Mouse (Mus musculus) forebrain, postnatal 0 days (tissue): ENCODE data around the gene Lmna. TPM values are rescaled to one million over a fixed set of nuclear protein-coding genes. Genes with fewer than 3 reads are reported as not detected.

Experiments
- ATAC-seq: fragments of 200-750 bp; cut with Nextera tagmentation; 2 replicates; pipeline ENCODE4 v1.8.0; 2017; ENCODE audit warnings: mild to moderate bottlenecking, moderate library complexity
- DNase-seq: peaks from one replicate; pipeline ENCODE4 v3.0.0-alpha.2; 2015
- H3K27ac ChIP-seq: fragments of 300-500 bp; sonication (generic); 2 replicates; pipeline ENCODE4 v1.5.1; 2014; ENCODE audit warnings: low read depth, mild to moderate bottlenecking, antibody characterized with exemption, low read length, moderate library complexity, mixed read lengths
- H3K27me3 ChIP-seq: fragments of 300-500 bp; sonication (generic); 2 replicates; pipeline ENCODE4 v1.6.1; 2014; ENCODE audit warnings: mild to moderate bottlenecking, low read length, mixed read lengths; ENCODE audit not compliant: insufficient read depth
- H3K36me3 ChIP-seq: fragments of 300-500 bp; sonication (generic); 2 replicates; pipeline ENCODE4 v1.6.1; 2014; ENCODE audit warnings: mild to moderate bottlenecking, moderate library complexity; ENCODE audit not compliant: insufficient read depth
- H3K4me1 ChIP-seq: fragments of 300-500 bp; sonication (generic); 2 replicates; pipeline ENCODE4 v1.6.1; 2014; ENCODE audit warnings: antibody characterized with exemption; ENCODE audit not compliant: insufficient read depth
- H3K4me2 ChIP-seq: fragments of 300-500 bp; sonication (generic); 2 replicates; pipeline ENCODE4 v1.6.1; 2014; ENCODE audit warnings: low read depth, mild to moderate bottlenecking, moderate library complexity
- H3K4me3 ChIP-seq: fragments of 300-500 bp; sonication (generic); 2 replicates; pipeline ENCODE4 v1.5.1; 2014; ENCODE audit warnings: low read depth, low read length, mixed read lengths
- H3K9ac ChIP-seq: fragments of 300-500 bp; sonication (generic); 2 replicates; pipeline ENCODE4 v1.6.1; 2014; ENCODE audit warnings: mild to moderate bottlenecking
- H3K9me3 ChIP-seq: fragments of 300-500 bp; sonication (generic); 2 replicates; pipeline ENCODE4 v1.6.1; 2016; ENCODE audit warnings: low read length
- CTCF ChIP-seq: sonication (generic); IDR thresholded peaks from 2 replicates; pipeline ENCODE4 v1.5.1; 2016; ENCODE audit warnings: antibody characterized with exemption, control low read depth, low read depth
- WGBS: fragments of 180-500 bp; shearing (Covaris S2); extraction: QIAGEN DNeasy Blood & Tissue Kit; methylation state at CpG from one replicate; pipeline ENCODE4 v1.1.7; 2014; 5-methylcytosine and 5-hydroxymethylcytosine counted together
- polyA plus RNA-seq: library from polyadenylated mRNA; unstranded; fragments of >200 nt; fragmentation: Nextera tagmentation; extraction: Ambion mirVana; gene quantifications from 2 replicates; pipeline ENCODE4 v1.2.1, GENCODE M21; 2015
- total RNA-seq: library from RNA; depleted of rRNA; stranded (reverse); fragments of >200 nt; gene quantifications from 2 replicates; pipeline ENCODE4 v1.2.3, GENCODE M21; 2014

Gene Lmna
- total and polyA plus RNA-seq, 2 experiments from 2014 or later: 51.4 to 71.3 TPM

- H3K36me3 ChIP-seq: peaks cover 11% of the 10 kb centered on the region; the same call in 1 of the 2 replicates
- TF ChIP-seq CTCF: no peak
- H3K4me3 ChIP-seq: no peak overlapping the region
These were observed 18.9 kb upstream of the Lmna start for GRCm38 (mm10) chr3:88528646-88529045.

GRCm38 (mm10) chr3:88527565-88527964 lies 17.8 kb upstream of the Lmna start:
- ATAC-seq (no peak), DNase-seq (no peak)
- Histone ChIP-seq H3K36me3 (peaks cover 16% of the 10 kb centered on the region; the same call in 1 of the 2 replicates), H3K27ac (peak overlapping the region; percentile 15; the same call in 1 of the 2 replicates), H3K9ac (peak overlapping the region; percentile 33; the same call in 1 of the 2 replicates), H3K27me3 (no peaks in the 10 kb centered on the region), H3K4me1 (peaks cover 27% of the 10 kb centered on the region), H3K4me2 (peak overlapping the region; percentile 27; the same call in 1 of the 2 replicates), H3K4me3 (no peak overlapping the region), H3K9me3 (no peaks in the 10 kb centered on the region)
- TF ChIP-seq CTCF: no peak
- 34% methylated on average over 8 of the region's 8 CpGs for WGBS

More at GRCm38 (mm10) chr3:88528646-88529045, 18.9 kb upstream of the Lmna start:
- Histone ChIP-seq H3K4me2 (peak overlapping the region; percentile 78; the same call in 1 of the 2 replicates), H3K27ac (no peak overlapping the region), H3K27me3 (no peaks in the 10 kb centered on the region), H3K9me3 (no peaks in the 10 kb centered on the region), H3K9ac (peak overlapping the region; percentile 100; the same call in 1 of the 2 replicates), H3K4me1 (peaks cover 27% of the 10 kb centered on the region)
- 74% methylated on average over 11 of the region's 11 CpGs for WGBS
- ATAC-seq: no peak
- DNase-seq: no peak

- Histone ChIP-seq H3K9me3 (no peaks in the 10 kb centered on the region), H3K36me3 (peaks cover 16% of the 10 kb centered on the region; the same call in 1 of the 2 replicates), H3K4me2 (peak overlapping the region; percentile 22; the same call in 1 of the 2 replicates), H3K27me3 (no peaks in the 10 kb centered on the region), H3K27ac (no peak overlapping the region), H3K4me3 (no peak overlapping the region), H3K4me1 (peaks cover 27% of the 10 kb centered on the region), H3K9ac (no peak overlapping the region)
- peak; percentile 89 for ATAC-seq
- peak; percentile 92 for DNase-seq
- 29% methylated on average over 17 of the region's 17 CpGs for WGBS
- peak; percentile 99 for TF ChIP-seq CTCF
These were observed 16.7 kb upstream of the Lmna start for GRCm38 (mm10) chr3:88526157-88527131.

- H3K36me3 ChIP-seq: peaks cover 16% of the 10 kb centered on the region; the same call in 1 of the 2 replicates
- 85% methylated on average over 5 of the region's 5 CpGs for WGBS
- ATAC-seq (no peak), DNase-seq (no peak)
- no peak overlapping the region for H3K27ac ChIP-seq
- no peak overlapping the region for H3K4me2 ChIP-seq
- no peak overlapping the region for H3K4me3 ChIP-seq
- H3K9me3 ChIP-seq: no peaks in the 10 kb centered on the region
- H3K4me1 ChIP-seq: peaks cover 21% of the 10 kb centered on the region
- no peaks in the 10 kb centered on the region for H3K27me3 ChIP-seq
- peak; percentile 19; the same call in 1 of the 2 replicates for TF ChIP-seq CTCF
- H3K9ac ChIP-seq: no peak overlapping the region
These were observed 15.3 kb upstream of the Lmna start for GRCm38 (mm10) chr3:88525021-88525420.

GRCm38 (mm10) chr3:88523027-88523426 lies 13.3 kb upstream of the Lmna start:
- no peak for ATAC-seq
- DNase-seq: no peak

GRCm38 (mm10) chr3:88521803-88522331 lies 12.1 kb upstream of the Lmna start:
- WGBS: 29% methylated on average over 9 of the region's 9 CpGs
- H3K4me1 ChIP-seq: no peaks in the 10 kb centered on the region
- H3K27me3 ChIP-seq: no peaks in the 10 kb centered on the region
- H3K9ac ChIP-seq: no peak overlapping the region
- H3K27ac ChIP-seq: no peak overlapping the region
- DNase-seq (peak; percentile 71), ATAC-seq (peak; percentile 40; the same call in 1 of the 2 replicates)
- no peaks in the 10 kb centered on the region for H3K9me3 ChIP-seq
- TF ChIP-seq CTCF: peak; percentile 91
- peaks cover 16% of the 10 kb centered on the region; the same call in 1 of the 2 replicates for H3K36me3 ChIP-seq
- H3K4me2 ChIP-seq: no peak overlapping the region
- H3K4me3 ChIP-seq: no peak overlapping the region

More at GRCm38 (mm10) chr3:88523027-88523426, 13.3 kb upstream of the Lmna start:
- H3K36me3 ChIP-seq: peaks cover 16% of the 10 kb centered on the region; the same call in 1 of the 2 replicates
- no peaks in the 10 kb centered on the region for H3K9me3 ChIP-seq
- H3K4me2 ChIP-seq: no peak overlapping the region
- H3K9ac ChIP-seq: no peak overlapping the region
- no peak overlapping the region for H3K4me3 ChIP-seq
- 90% methylated on average over 8 of the region's 8 CpGs for WGBS
- H3K4me1 ChIP-seq: peaks cover 7% of the 10 kb centered on the region
- H3K27me3 ChIP-seq: no peaks in the 10 kb centered on the region
- TF ChIP-seq CTCF: no peak
- no peak overlapping the region for H3K27ac ChIP-seq

- Histone ChIP-seq H3K4me1 (no peaks in the 10 kb centered on the region), H3K27me3 (no peaks in the 10 kb centered on the region), H3K27ac (no peak overlapping the region), H3K9me3 (no peaks in the 10 kb centered on the region), H3K9ac (no peak overlapping the region), H3K4me2 (no peak overlapping the region), H3K4me3 (no peak overlapping the region), H3K36me3 (peaks cover 16% of the 10 kb centered on the region; the same call in 1 of the 2 replicates)
- 87% methylated on average over 6 of the region's 6 CpGs for WGBS
- no peak for TF ChIP-seq CTCF
- no peak for DNase-seq
- ATAC-seq: no peak
These were observed 11.4 kb upstream of the Lmna start for GRCm38 (mm10) chr3:88521156-88521555.
